In genomic region chr6:121087127-121087526, GRCm38 (mm10) we compare ENCODE assay signal across 11 mouse cellular contexts. TPM values are rescaled to one million over a fixed set of nuclear protein-coding genes. Genes with fewer than 3 reads are reported as not detected.
DNase-seq lines count a peak whose midpoint lies in the region; ATAC-seq lines count a peak whose summit lies in the region.
"Had no signal": no experiment of that assay in that cellular context is flagged by ENCODE, and none has a peak within 500 bp of the region (broad histone marks: within the 10 kb centered on the region; RNA-seq: fewer than 3 reads in every experiment).

No protein-coding gene starts in this region.

- no peak overlapping the region for H3K4me2 ChIP-seq in heart, embryonic 11.5 days
- H3K4me2 ChIP-seq in kidney, embryonic 16.5 days (replicated peaks; ENCODE audit: low read depth, low read length) = 0 out of 2 replicates have a peak overlapping the region, but pooled peaks have one; percentile 6
- H3K4me2 ChIP-seq in limb, embryonic 12.5 days = 0 out of 2 replicates have a peak overlapping the region, but pooled peaks have one; percentile 3
- H3K4me2 ChIP-seq: midbrain, embryonic 12.5 days had no signal

- H3K36me3 ChIP-seq in heart, embryonic 10.5 days = peaks cover 24% of the 10 kb centered on the region
- no peaks in the 10 kb centered on the region for H3K36me3 ChIP-seq in heart, embryonic 11.5 days (ENCODE audit: control insufficient read depth, insufficient read depth, low read length)
- no peaks in the 10 kb centered on the region for H3K36me3 ChIP-seq in kidney, embryonic 16.5 days (ENCODE audit: insufficient read depth, low read length)
- H3K36me3 ChIP-seq in embryonic facial prominence, embryonic 10.5 days (replicated peaks) = peaks cover 15% of the 10 kb centered on the region
- no peaks in the 10 kb centered on the region for H3K36me3 ChIP-seq in limb, embryonic 12.5 days
- H3K36me3 ChIP-seq: midbrain, embryonic 12.5 days had no signal

- 83% methylated on average over 10 of the region's 10 CpGs for WGBS in heart, embryonic 10.5 days
- WGBS in heart, embryonic 11.5 days (ENCODE audit: insufficient replicate concordance) = 82% methylated on average over 10 of the region's 10 CpGs
- 61% methylated on average over 10 of the region's 10 CpGs for WGBS in kidney, embryonic 16.5 days
- WGBS in embryonic facial prominence, embryonic 10.5 days = 69% methylated on average over 10 of the region's 10 CpGs
- 66% methylated on average over 10 of the region's 10 CpGs for WGBS in limb, embryonic 12.5 days

- no peak for ATAC-seq in heart, embryonic 11.5 days (replicated peaks; ENCODE audit: insufficient number of reproducible peaks, low FRiP score, low TSS enrichment)
- ATAC-seq in kidney, embryonic 16.5 days (ENCODE audit: low FRiP score, low TSS enrichment) = no peak
- no peak for ATAC-seq in limb, embryonic 12.5 days (ENCODE audit: insufficient number of reproducible peaks, insufficient read depth, low FRiP score, low TSS enrichment, low read depth)

- DNase-seq in heart, embryonic 10.5 days (ENCODE audit: low spot score) = no peak
- no peak for DNase-seq in kidney, postnatal 36 days
- DNase-seq in embryonic facial prominence, embryonic 10.5 days (ENCODE audit: low spot score) = no peak
- no peak for DNase-seq in cerebellum, postnatal 36 days
- no peak for DNase-seq in adrenal gland, postnatal 10 days
- DNase-seq: layer of hippocampus, postnatal 36 days; retina, postnatal 1 day had no signal

- 0 out of 2 replicates have a peak overlapping the region, but pooled peaks have one; percentile 4 for H3K27ac ChIP-seq in heart, embryonic 10.5 days
- H3K27ac ChIP-seq in heart, embryonic 11.5 days (ENCODE audit: low read depth, low read length) = no peak overlapping the region
- peak overlapping the region; percentile 73 for H3K27ac ChIP-seq in kidney, embryonic 16.5 days (ENCODE audit: low read length)
- H3K27ac ChIP-seq in embryonic facial prominence, embryonic 10.5 days (replicated peaks) = peak overlapping the region; percentile 58
- peak overlapping the region; percentile 51; the same call in 1 of the 2 replicates for H3K27ac ChIP-seq in limb, embryonic 12.5 days
- H3K27ac ChIP-seq: midbrain, embryonic 12.5 days had no signal

- peaks cover 69% of the 10 kb centered on the region for H3K4me1 ChIP-seq in heart, embryonic 10.5 days
- peaks cover 54% of the 10 kb centered on the region for H3K4me1 ChIP-seq in heart, embryonic 11.5 days (ENCODE audit: control insufficient read depth, insufficient read depth, low read length)
- peaks cover 34% of the 10 kb centered on the region for H3K4me1 ChIP-seq in kidney, embryonic 16.5 days (ENCODE audit: insufficient read depth, low read length)
- peaks cover 60% of the 10 kb centered on the region for H3K4me1 ChIP-seq in embryonic facial prominence, embryonic 10.5 days
- peaks cover 37% of the 10 kb centered on the region for H3K4me1 ChIP-seq in limb, embryonic 12.5 days (replicated peaks)

- H3K9me3 ChIP-seq in heart, embryonic 10.5 days = no peaks in the 10 kb centered on the region
- no peaks in the 10 kb centered on the region for H3K9me3 ChIP-seq in heart, embryonic 11.5 days (replicated peaks; ENCODE audit: control insufficient read depth, low read length)
- H3K9me3 ChIP-seq in kidney, embryonic 16.5 days (ENCODE audit: low read length) = no peaks in the 10 kb centered on the region
- H3K9me3 ChIP-seq in embryonic facial prominence, embryonic 10.5 days = no peaks in the 10 kb centered on the region; the same call in 1 of the 2 replicates
- H3K9me3 ChIP-seq in limb, embryonic 12.5 days = no peaks in the 10 kb centered on the region

- no peaks in the 10 kb centered on the region for H3K27me3 ChIP-seq in heart, embryonic 10.5 days (ENCODE audit: insufficient read depth, poor library complexity, severe bottlenecking)
- H3K27me3 ChIP-seq in heart, embryonic 11.5 days (ENCODE audit: control insufficient read depth, insufficient read depth, low read length) = no peaks in the 10 kb centered on the region
- H3K27me3 ChIP-seq in kidney, embryonic 16.5 days (ENCODE audit: insufficient read depth, low read length) = no peaks in the 10 kb centered on the region
- H3K27me3 ChIP-seq in embryonic facial prominence, embryonic 10.5 days (replicated peaks; ENCODE audit: low read depth, poor library complexity, severe bottlenecking) = no peaks in the 10 kb centered on the region
- H3K27me3 ChIP-seq in limb, embryonic 12.5 days = no peaks in the 10 kb centered on the region
- H3K27me3 ChIP-seq: midbrain, embryonic 12.5 days had no signal

- H3K9ac ChIP-seq in heart, embryonic 11.5 days (ENCODE audit: low read depth, low read length) = no peak overlapping the region
- H3K9ac ChIP-seq in kidney, embryonic 16.5 days (replicated peaks; ENCODE audit: low read length) = no peak overlapping the region
- no peak overlapping the region for H3K9ac ChIP-seq in limb, embryonic 12.5 days (replicated peaks)
- H3K9ac ChIP-seq: midbrain, embryonic 12.5 days had no signal

- no peak overlapping the region for H3K4me3 ChIP-seq in heart, embryonic 10.5 days
- H3K4me3 ChIP-seq in heart, embryonic 11.5 days (ENCODE audit: low read depth, low read length) = no peak overlapping the region
- H3K4me3 ChIP-seq in kidney, embryonic 16.5 days (ENCODE audit: low read length) = no peak overlapping the region
- no peak overlapping the region for H3K4me3 ChIP-seq in embryonic facial prominence, embryonic 10.5 days
- H3K4me3 ChIP-seq in limb, embryonic 12.5 days (replicated peaks) = no peak overlapping the region
- H3K4me3 ChIP-seq: midbrain, embryonic 12.5 days had no signal

RNA-seq across cellular contexts. Expression of gene Mical3, which starts 43.7 kb away (rescaled TPM):
- polyA plus RNA-seq in heart, embryonic 10.5 days (2016; fragmentation: Nextera tagmentation; extraction: Ambion mirVana) = 25.8 and 37.3 TPM in 2 replicates
- polyA plus RNA-seq in heart, embryonic 11.5 days (2014; fragmentation: Nextera tagmentation; extraction: Ambion mirVana) = 32.3 and 53.2 TPM in 2 replicates
- polyA plus RNA-seq in kidney, embryonic 16.5 days (2015; fragmentation: Nextera tagmentation; extraction: Ambion mirVana) = 10.9 and 11.6 TPM in 2 replicates
- polyA plus RNA-seq in embryonic facial prominence, embryonic 10.5 days (2016; fragmentation: Nextera tagmentation; extraction: Ambion mirVana) = 9.9 and 10.4 TPM in 2 replicates
- 10.0 and 10.8 TPM in 2 replicates for polyA plus RNA-seq in limb, embryonic 12.5 days (2016; fragmentation: Nextera tagmentation; extraction: Ambion mirVana)
- total RNA-seq in adrenal gland, postnatal 10 days (2021) = 10 to 100 TPM; 43.0 to 75.5 TPM
